Mouse (Mus musculus) splenic B cell, adult 2 months (primary cell): Measurements from ENCODE around the gene Bcl2l13.
A peak's percentile ranks its signal among the peaks of the same experiment; 100 is the strongest.
"Not testable (repeated sequence)": the region's sequence is repeated elsewhere in the genome, so short reads cannot be mapped to it uniquely, and the experiment has no call there.

ENCODE experiments used
- DNase-seq: peaks from one replicate; pipeline ENCODE4 v3.0.0-alpha.2; 2011; ENCODE audit warnings: low read depth, low spot score
- H3K27me3 ChIP-seq: 2 replicates; pipeline ENCODE4 v1.6.1; 2012; ENCODE audit warnings: mild to moderate bottlenecking, low read length, moderate library complexity, mixed read lengths; ENCODE audit not compliant: control insufficient read depth, poor library complexity, insufficient read depth, severe bottlenecking
- H3K36me3 ChIP-seq: 2 replicates; pipeline ENCODE4 v1.6.1; 2012; ENCODE audit warnings: mild to moderate bottlenecking, low read length, moderate library complexity, mixed read lengths; ENCODE audit not compliant: control insufficient read depth, poor library complexity, insufficient read depth, severe bottlenecking

Bcl2l13 gene

GRCm38 (mm10) chr6:120916074-120916971 is 80.3 kb downstream of the Bcl2l13 start, which contains the start of gene Bid:
Bid (minus strand) TSS chr6:120916853.
- H3K27me3 ChIP-seq = no peaks in the 10 kb centered on the region
- DNase-seq = peak; percentile 94
- H3K36me3 ChIP-seq = no peaks in the 10 kb centered on the region

GRCm38 (mm10) chr6:120916972-120917881 is 81.2 kb downstream of the Bcl2l13 start:
- DNase-seq = peak; percentile 53
- H3K36me3 ChIP-seq, H3K27me3 ChIP-seq: not testable (repeated sequence)

- DNase-seq = no peak
Observed at GRCm38 (mm10) chr6:120917975-120918374, 82.0 kb downstream of the Bcl2l13 start.

GRCm38 (mm10) chr6:120924791-120925321 is 88.8 kb downstream of the Bcl2l13 start:
- DNase-seq, H3K27me3 ChIP-seq, H3K36me3 ChIP-seq: not testable (repeated sequence)

More at GRCm38 (mm10) chr6:120917975-120918374, 82.0 kb downstream of the Bcl2l13 start:
- Histone ChIP-seq H3K27me3 (no peaks in the 10 kb centered on the region), H3K36me3 (no peaks in the 10 kb centered on the region)

- no peak for DNase-seq
- Histone ChIP-seq H3K27me3 (no peaks in the 10 kb centered on the region), H3K36me3 (no peaks in the 10 kb centered on the region)
Observed at GRCm38 (mm10) chr6:120926880-120927279, 90.9 kb downstream of the Bcl2l13 start.

GRCm38 (mm10) chr6:120927765-120928164 is 91.8 kb downstream of the Bcl2l13 start:
- H3K36me3 ChIP-seq = no peaks in the 10 kb centered on the region
- DNase-seq = no peak
- no peaks in the 10 kb centered on the region for H3K27me3 ChIP-seq

GRCm38 (mm10) chr6:120929421-120929820 is 93.4 kb downstream of the Bcl2l13 start:
- no peaks in the 10 kb centered on the region for H3K36me3 ChIP-seq
- no peak for DNase-seq
- no peaks in the 10 kb centered on the region for H3K27me3 ChIP-seq

- Histone ChIP-seq H3K27me3 (no peaks in the 10 kb centered on the region), H3K36me3 (no peaks in the 10 kb centered on the region)
- peak; percentile 41 for DNase-seq
Observed at GRCm38 (mm10) chr6:120930450-120931306, 94.7 kb downstream of the Bcl2l13 start.

- no peak for DNase-seq
- Histone ChIP-seq H3K36me3 (no peaks in the 10 kb centered on the region), H3K27me3 (no peaks in the 10 kb centered on the region)
Observed at GRCm38 (mm10) chr6:120932597-120932996, 96.6 kb downstream of the Bcl2l13 start.

GRCm38 (mm10) chr6:120933670-120934069 is 97.7 kb downstream of the Bcl2l13 start:
- H3K36me3 ChIP-seq = no peaks in the 10 kb centered on the region
- H3K27me3 ChIP-seq = no peaks in the 10 kb centered on the region
- no peak for DNase-seq

- H3K27me3 ChIP-seq = no peaks in the 10 kb centered on the region
- DNase-seq = no peak
Observed at GRCm38 (mm10) chr6:120934176-120934575, 98.2 kb downstream of the Bcl2l13 start.

GRCm38 (mm10) chr6:120937104-120937617 is 101.1 kb downstream of the Bcl2l13 start:
- DNase-seq = no peak
- H3K27me3 ChIP-seq = no peaks in the 10 kb centered on the region
- H3K36me3 ChIP-seq = no peaks in the 10 kb centered on the region

More at GRCm38 (mm10) chr6:120934176-120934575, 98.2 kb downstream of the Bcl2l13 start:
- no peaks in the 10 kb centered on the region for H3K36me3 ChIP-seq

- DNase-seq = no peak
- no peaks in the 10 kb centered on the region for H3K36me3 ChIP-seq
Observed at GRCm38 (mm10) chr6:120937999-120938608, 102.1 kb downstream of the Bcl2l13 start.

More at GRCm38 (mm10) chr6:120937999-120938608, 102.1 kb downstream of the Bcl2l13 start:
- no peaks in the 10 kb centered on the region for H3K27me3 ChIP-seq
